Mouse (Mus musculus) lung, adult 18-20 months (tissue): Measurements from ENCODE around the gene Hnrnpk.
"Not testable (repeated sequence)": the region's sequence is repeated elsewhere in the genome, so short reads cannot be mapped to it uniquely, and the experiment has no call there.

Experiments
- DNase-seq, 2 experiments: peaks; one replicate each; pipeline ENCODE4 v3.0.0; 2022; ENCODE audit warnings: mixed read lengths in 2 of 2

Gene Hnrnpk

GRCm38 (mm10) chr13:58403243-58403642, at the start of gene Hnrnpk:
Hnrnpk (minus strand) TSS chr13:58403343.
- not testable (repeated sequence) for DNase-seq

- no peak for DNase-seq
These were observed 49.1 kb upstream of the Hnrnpk start for GRCm38 (mm10) chr13:58452246-58452645.

GRCm38 (mm10) chr13:58450459-58451182, 47.5 kb upstream of the Hnrnpk start:
- DNase-seq, result no peak

- no peak for DNase-seq
These were observed 43.4 kb upstream of the Hnrnpk start for GRCm38 (mm10) chr13:58446541-58446940.

- peak; percentile 58 to 60 for DNase-seq
These were observed 40.6 kb upstream of the Hnrnpk start for GRCm38 (mm10) chr13:58443787-58444186.

GRCm38 (mm10) chr13:58443326-58443725, 40.2 kb upstream of the Hnrnpk start:
- no peak for DNase-seq

- no peak for DNase-seq
These were observed 36.6 kb upstream of the Hnrnpk start for GRCm38 (mm10) chr13:58439716-58440115.

GRCm38 (mm10) chr13:58423061-58423660, 20.0 kb upstream of the Hnrnpk start:
- no peak for DNase-seq

GRCm38 (mm10) chr13:58422242-58422641, 19.1 kb upstream of the Hnrnpk start:
- no peak for DNase-seq

- DNase-seq, result no peak
These were observed 17.9 kb upstream of the Hnrnpk start for GRCm38 (mm10) chr13:58421026-58421425.

- DNase-seq, result no peak
These were observed 16.1 kb upstream of the Hnrnpk start for GRCm38 (mm10) chr13:58419266-58419665.

- DNase-seq, result no peak
These were observed 15.5 kb upstream of the Hnrnpk start for GRCm38 (mm10) chr13:58418656-58419055.

- DNase-seq, result no peak
These were observed 12.7 kb upstream of the Hnrnpk start for GRCm38 (mm10) chr13:58415838-58416237.

GRCm38 (mm10) chr13:58415374-58415773, 12.2 kb upstream of the Hnrnpk start:
- no peak for DNase-seq

- no peak for DNase-seq
These were observed 7.9 kb upstream of the Hnrnpk start for GRCm38 (mm10) chr13:58411073-58411472.

GRCm38 (mm10) chr13:58402744-58403110, 416 bp downstream of the Hnrnpk start:
- peak in 1 of 2 experiments; percentile 87 for DNase-seq

GRCm38 (mm10) chr13:58402003-58402743, 970 bp downstream of the Hnrnpk start, which contains the start of gene Rmi1:
Rmi1 (plus strand) TSS chr13:58402248.
- DNase-seq, result peak; percentile 97

GRCm38 (mm10) chr13:58401135-58402002, 1.8 kb downstream of the Hnrnpk start:
- DNase-seq, result peak; percentile 74 to 79

GRCm38 (mm10) chr13:58400576-58400975, 2.6 kb downstream of the Hnrnpk start:
- DNase-seq, result no peak

GRCm38 (mm10) chr13:58397651-58398050, 5.5 kb downstream of the Hnrnpk start:
- no peak for DNase-seq

GRCm38 (mm10) chr13:58394392-58394791, 8.8 kb downstream of the Hnrnpk start:
- not testable (repeated sequence) for DNase-seq

- DNase-seq, result no peak
These were observed 13.7 kb downstream of the Hnrnpk start for GRCm38 (mm10) chr13:58389324-58389951.
